Mouse (Mus musculus): ENCODE measurements at regions not wholly inside any gene's neighbourhood (a gene's known extent, or its start where the extent isn't known, plus 50 kb on each side); places are given as distances from the start of the nearest gene placed in this dataset.

GRCm38 (mm10) chr14:114965941-114966340 lies 126.1 kb upstream of the Gpc5 start:
- no peak for DNase-seq (ENCODE audit: extremely low spot score, low read depth, low spot score)

GRCm38 (mm10) chr14:114969020-114969419 lies 123.0 kb upstream of the Gpc5 start:
- no peak for DNase-seq (ENCODE audit: extremely low spot score, low read depth, low spot score)

DNA sequence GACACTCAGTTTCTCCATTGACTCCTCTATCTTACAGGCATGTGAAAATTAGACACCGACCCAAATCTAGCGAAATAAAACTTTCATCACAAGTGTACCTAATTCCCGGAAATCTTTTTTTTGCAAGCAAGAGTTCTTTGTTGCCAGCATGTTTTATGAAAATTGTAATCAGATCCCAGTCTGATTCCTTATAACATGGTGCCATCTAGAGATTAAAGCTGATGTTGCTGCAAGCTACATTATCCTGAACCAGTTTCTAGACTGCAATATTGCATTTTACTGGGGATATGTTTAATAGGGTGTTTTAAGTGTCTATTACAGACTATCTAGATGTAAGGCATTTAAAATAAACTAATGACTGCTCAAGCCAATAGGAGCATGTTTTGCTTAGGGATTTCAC lies 110.9 kb upstream of the Gpc5 start:
- no peak for DNase-seq (ENCODE audit: extremely low spot score, low read depth, low spot score)

GRCm38 (mm10) chr14:115003223-115003622 lies 88.8 kb upstream of the Gpc5 start:
- no peak for DNase-seq (ENCODE audit: extremely low spot score, low read depth, low spot score)

GRCm38 (mm10) chr14:115004733-115005405 lies 87.1 kb upstream of the Gpc5 start:
- DNase-seq (ENCODE audit: extremely low spot score, low read depth, low spot score), result no peak

DNA sequence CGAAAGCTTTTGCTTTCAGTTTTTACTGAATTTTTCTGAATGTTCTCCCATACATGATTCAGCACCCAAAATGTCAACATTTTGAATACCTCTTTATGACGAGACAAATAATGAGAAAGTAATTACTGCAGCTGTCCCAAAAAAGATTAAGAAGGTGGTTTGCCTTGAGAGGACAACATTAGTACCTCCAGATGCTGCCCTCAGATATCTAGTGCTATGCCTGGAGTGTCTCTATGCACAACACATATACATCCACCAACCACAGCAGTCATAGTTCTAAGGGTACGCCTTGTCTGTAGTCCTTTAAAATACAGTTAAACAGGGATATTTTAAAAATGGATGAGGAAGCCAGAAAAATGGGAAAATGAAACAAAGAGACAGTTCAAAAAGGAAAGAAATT lies 81.1 kb upstream of the Gpc5 start:
- no peak for DNase-seq (ENCODE audit: extremely low spot score, low read depth, low spot score)

DNA sequence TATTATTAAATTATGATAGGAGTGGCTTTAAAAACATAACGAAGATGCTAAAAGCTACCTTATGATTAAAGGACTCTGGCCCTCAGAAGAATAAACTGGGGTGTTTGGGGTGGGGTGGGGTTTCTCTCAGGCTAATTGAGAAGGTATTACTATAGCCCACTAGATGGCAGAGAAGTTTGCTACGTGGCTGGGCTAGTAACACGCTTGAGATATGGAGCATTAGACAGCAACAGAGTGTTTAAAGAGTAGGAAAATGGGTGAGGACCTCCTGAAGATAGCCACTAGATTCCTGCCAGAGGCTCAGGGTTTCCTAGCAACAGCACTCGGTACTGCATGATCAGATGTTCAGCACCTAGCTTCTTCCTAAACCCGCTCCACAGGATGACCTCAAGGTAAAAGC lies 76.7 kb upstream of the Gpc5 start:
- DNase-seq (ENCODE audit: extremely low spot score, low read depth, low spot score), result no peak

- no peak for DNase-seq (ENCODE audit: extremely low spot score, low read depth, low spot score)
Observed at GRCm38 (mm10) chr14:115017410-115018153, 74.4 kb upstream of the Gpc5 start.

DNA sequence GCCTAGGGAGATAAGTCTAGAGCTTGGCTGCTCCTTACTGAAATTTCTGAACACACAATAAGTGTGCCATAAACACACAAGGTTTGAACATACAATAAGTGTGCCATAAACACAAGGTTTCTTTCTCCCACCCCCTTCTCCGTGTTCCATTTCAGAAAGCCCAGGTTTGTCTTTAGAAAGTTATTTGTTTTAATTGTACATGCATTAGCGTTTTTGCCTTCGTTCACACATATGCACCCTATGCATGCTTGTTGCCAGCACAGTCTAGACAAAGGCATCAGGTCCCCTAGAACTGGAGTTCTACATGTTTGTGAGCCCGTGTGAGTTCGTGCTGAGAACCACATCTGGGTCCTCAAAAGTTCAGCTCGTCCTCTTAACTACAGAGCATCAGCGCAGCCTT lies 64.0 kb upstream of the Gpc5 start:
- DNase-seq (ENCODE audit: extremely low spot score, low read depth, low spot score), result no peak

- no peak for DNase-seq (ENCODE audit: extremely low spot score, low read depth, low spot score)
Observed at GRCm38 (mm10) chr14:115031734-115032133, 60.3 kb upstream of the Gpc5 start.

GRCm38 (mm10) chr14:115033375-115033969 lies 58.5 kb upstream of the Gpc5 start:
- no peak for DNase-seq (ENCODE audit: extremely low spot score, low read depth, low spot score)

DNA sequence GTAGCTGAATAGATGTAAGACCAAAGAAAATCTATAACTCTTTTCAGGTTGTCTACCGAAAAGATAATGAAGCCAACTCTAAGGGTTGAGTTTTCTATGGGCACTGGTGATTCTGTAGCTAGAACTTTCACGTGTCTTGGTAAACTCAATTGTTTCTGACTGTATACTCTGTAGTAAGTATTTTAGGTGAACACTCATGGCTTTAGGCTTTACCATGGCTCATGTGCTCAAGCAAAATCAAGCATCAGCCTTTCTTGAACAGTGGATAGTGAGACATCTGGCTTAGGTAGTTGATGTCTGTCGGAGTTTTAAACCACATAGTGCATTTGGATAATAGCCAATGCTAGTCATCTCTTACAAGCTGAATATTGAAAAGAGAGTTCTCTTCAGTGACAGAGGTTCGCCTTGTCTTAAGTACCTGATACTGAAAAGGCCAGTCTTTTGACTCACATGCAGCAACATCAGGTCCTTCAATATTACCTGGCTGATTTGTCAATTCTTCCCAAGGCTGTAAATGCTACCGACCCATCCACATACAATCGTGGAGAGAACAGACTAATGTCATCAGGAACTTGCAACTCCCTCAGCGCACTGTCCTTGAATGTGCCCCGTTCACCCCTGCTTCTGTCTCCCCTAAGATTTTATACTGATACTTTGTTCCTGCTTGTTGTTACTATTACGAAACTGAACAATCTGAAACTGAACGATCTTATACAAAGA lies 57.1 kb upstream of the Gpc5 start:
- no peak for DNase-seq (ENCODE audit: extremely low spot score, low read depth, low spot score)

- no peak for DNase-seq (ENCODE audit: extremely low spot score, low read depth, low spot score)
Observed at GRCm38 (mm10) chr14:115037086-115037793, 54.8 kb upstream of the Gpc5 start.

- DNase-seq (ENCODE audit: extremely low spot score, low read depth, low spot score), result no peak
Observed at GRCm38 (mm10) chr14:115038788-115039187, 53.2 kb upstream of the Gpc5 start.

- no peak for DNase-seq (ENCODE audit: extremely low spot score, low read depth, low spot score)
Observed at GRCm38 (mm10) chr14:115039524-115039923, 52.5 kb upstream of the Gpc5 start.

GRCm38 (mm10) chr14:115040091-115040571 lies 51.9 kb upstream of the Gpc5 start:
- DNase-seq (ENCODE audit: extremely low spot score, low read depth, low spot score), result no peak

DNA sequence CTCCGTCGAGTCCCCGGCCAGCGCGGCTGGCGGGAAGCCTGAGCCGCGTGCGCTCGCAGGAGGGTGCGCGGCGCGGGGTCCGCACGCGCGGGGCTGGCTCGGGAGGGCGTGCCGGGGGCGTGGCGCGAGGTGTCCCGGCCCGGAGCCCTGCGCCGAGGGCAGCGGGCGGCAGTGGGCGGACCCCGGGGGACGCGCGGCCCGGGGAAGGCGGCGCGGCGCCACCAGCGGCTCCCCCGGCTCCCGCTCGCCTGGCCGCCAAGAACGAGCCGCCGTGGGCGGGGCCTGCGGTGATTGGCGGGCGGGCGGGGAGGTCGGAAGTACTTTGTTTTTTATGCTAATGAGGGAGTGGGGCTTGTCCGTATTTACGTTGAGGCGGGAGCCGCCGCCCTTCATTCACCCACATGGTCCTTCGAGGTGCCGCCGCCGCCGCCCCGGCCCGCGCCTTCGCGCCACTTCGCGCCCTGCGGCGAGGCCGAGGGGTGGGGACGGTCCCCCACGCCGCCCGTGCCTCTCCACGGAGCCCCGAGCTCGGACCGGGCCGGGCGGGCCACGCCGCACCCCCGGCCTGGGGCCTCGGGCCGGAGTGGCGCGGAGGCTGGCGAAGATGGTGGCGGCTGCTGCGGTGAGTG lies 51.3 kb upstream of the Gpc5 start:
- DNase-seq (ENCODE audit: extremely low spot score, low read depth, low spot score), result no peak

GRCm38 (mm10) chr14:115041336-115042054 lies 50.5 kb upstream of the Gpc5 start:
- DNase-seq (ENCODE audit: extremely low spot score, low read depth, low spot score), result no peak

DNA sequence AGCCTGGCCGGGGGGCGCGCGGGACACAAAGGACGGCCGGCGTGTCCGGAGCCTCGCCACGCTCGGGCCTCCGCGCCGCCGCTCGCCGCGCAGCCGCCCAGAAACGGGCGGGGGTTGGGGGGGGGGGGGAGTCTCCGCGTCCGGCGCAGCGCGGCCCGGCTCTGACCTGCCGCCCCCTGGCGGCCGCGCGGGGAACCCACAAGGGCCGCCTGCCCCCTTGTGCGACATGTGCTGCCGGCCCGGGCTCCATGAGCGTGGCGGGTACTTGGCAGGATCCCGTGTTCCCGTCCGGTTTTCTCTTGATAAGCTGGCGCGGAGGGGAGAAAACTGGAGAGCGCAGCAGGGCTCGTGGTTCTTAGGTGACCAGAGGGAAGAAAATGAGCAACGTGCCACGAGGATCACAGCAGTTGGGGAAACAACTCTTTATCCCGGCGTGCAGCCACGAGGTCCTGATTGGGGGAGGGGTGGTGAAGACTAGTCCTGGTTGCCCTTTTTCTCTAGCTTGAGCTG lies 49.9 kb upstream of the Gpc5 start:
- DNase-seq (ENCODE audit: extremely low spot score, low read depth, low spot score), result no peak

Data from hindlimb bud, embryonic 11.5 days (tissue).